Mouse (Mus musculus): ENCODE measurements at regions not wholly inside any gene's neighbourhood (a gene's known extent, or its start where the extent isn't known, plus 50 kb on each side); places are given as distances from the start of the nearest gene placed in this dataset.

DNA sequence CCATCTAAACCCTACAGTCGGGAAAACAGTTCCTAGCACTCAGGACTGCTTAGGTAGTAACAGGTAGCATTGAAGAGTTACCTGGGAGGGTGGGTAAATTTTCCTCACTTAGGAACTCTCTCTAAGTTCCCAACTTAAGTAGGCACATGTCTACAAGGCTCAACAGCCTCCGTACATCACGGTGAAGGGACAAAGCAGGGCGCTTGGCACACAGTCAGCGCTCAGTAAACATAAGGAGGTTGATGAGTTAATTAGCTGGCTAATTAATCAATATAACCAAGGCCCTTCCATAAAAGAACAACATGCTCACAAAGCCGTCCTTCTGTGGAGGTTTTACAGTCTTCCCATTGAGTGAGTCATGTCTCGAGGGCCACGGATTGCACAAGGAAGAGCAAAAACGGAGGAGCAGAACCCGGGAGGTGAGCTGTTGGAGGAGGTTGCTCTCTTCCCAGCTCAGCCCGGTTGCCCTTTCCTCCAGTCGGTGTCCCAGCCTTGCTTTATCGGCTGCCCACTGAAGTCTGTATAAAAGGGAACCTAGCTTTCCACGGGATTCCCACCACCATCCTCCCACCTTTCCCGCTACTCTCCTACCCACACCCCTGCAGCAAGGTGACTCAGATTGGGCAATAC, 180.2 kb downstream of the Ly86 start:
- DNase-seq (ENCODE audit: low spot score in 2 of 2): no peak

DNA sequence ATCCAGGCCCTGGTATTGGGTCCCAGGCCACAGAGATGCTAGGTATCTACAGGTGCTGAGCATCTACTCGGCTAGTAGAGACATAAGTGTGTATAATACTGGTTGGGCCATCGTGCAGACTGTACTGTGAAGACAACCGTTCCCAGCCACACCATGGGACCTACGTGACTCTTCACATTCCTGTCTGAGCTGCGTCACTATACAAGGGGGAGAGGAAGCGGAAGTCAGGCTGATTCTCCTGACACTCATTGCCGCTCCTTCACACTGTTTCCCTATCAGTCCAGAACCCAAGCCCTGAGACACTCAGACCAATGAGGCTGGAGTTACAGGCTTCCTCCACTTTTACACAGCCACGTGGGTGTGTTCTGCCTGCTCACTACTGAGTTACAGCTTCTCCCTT, 181.1 kb downstream of the Ly86 start:
- DNase-seq (ENCODE audit: low spot score in 2 of 2): no peak

DNA sequence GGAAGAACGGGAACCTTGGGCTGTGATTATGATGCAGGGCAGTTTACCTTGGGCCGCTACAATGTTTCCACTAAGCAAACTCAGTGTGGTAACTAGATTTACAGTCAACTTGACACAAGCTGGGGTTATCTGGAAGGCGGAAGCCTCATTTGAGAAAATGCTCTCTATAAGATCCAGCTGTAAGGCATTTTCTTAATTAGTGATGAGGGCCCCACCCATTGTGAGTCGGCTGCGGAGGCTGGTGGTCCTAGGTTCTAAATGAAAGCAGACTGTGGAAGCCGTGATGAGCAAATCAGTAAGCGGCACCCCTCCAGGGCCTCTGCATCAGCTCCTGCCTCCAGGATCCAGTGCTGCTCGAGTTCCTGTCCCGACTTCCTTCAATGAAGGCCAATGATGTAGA, 183.4 kb downstream of the Ly86 start:
- DNase-seq (ENCODE audit: low spot score in 2 of 2): no peak

DNA sequence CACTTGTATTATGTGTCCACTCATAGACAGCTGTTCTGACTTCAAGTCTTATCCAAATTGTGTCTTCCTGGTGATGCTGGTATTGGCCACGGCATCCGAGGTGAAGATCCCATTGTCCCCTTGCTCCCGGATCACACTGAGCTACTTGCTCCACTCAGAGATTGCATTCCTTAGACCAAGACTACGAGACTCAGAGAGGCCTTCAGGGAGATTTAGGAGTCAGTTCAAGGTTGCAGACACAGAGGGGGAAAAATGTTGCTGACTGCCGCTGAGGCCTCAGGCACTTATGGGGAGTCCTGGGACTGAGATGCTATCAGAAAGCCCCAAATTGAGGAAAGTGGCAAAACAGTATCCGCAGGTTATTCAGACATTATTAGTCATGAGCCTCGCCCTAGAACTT, 183.9 kb downstream of the Ly86 start:
- DNase-seq (ENCODE audit: low spot score in 2 of 2): no peak

DNA sequence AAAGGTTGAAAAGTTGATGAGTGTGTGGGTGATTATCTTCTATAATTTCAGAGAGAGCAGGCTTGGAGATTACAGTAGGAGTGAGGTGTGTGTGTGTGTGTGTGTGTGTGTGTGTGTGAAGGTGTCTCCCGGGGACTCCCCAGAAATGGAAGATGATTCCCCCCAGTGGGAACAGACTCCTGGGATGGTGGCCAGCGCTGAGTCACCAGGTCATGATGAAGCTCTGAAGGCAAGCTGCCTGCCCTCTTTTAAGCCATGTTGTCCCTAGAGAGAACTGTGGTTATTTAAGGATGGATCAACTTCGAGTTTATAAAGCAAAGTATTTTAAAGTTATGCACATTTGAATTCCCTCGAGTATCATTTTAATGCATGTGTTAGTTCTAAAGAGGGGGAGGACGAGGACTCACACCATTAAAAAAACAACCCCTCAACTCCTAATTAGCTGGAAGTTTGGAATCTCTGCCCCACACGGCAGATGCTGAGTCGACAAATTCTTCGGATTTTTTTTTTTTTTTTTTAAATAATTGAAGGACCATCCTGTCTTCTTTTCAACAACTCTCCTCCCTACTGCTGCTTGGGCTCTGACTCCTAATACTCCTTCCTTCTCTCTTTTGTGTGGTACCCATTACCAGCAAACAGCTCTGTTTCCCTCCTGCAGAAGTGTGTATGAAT, 186.6 kb downstream of the Ly86 start:
- DNase-seq (ENCODE audit: low spot score in 2 of 2): peak in 1 of 2 experiments; percentile 42

DNA sequence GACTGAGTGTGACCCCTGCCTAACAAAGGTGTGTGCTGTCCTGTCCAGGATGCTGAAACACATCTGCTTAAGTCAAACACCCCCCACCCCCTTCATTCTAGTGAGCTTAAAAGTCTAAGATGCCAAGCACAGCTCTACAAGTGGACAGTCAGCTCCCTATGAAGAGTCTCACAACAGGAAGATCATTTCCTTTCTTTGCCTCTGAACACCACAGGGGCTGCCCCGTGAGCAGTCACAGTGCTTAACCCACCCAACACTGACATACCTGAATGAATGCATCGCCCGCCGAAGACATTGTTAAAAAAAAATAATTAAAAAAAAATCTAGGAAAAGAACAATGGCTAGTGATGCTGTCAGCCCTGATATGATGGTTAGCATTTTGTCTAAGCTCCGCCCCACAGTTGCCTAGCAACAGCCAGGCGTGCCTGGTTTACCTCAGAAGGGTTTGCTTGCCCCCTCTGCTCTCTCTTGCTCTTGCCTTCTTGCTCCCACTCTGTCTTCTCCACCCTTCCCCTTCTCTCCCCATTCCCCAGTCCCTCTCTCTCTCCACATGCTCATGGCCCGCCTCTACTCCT, 187.7 kb downstream of the Ly86 start:
- DNase-seq (ENCODE audit: low spot score in 2 of 2): no peak

DNA sequence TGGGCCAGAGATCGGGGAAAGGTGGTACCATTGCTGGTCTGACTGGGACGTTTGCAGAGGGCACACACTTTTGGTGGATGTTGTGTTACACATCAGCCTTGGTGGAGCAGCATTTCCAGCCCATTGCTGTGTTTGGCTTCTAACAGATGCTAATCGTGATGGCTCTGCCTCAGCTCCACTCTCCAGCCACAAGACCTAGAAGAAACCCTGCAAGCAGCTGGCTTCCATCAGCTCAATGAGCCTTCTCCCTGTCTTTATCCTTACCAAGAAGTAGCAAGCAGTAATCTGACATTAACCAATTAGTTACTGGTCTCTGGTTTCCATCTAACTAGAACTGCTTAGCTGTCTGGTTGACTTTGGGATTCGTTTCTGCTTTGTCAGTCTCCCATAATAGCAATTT, 188.8 kb downstream of the Ly86 start:
- no peak for DNase-seq (ENCODE audit: low spot score in 2 of 2)

DNA sequence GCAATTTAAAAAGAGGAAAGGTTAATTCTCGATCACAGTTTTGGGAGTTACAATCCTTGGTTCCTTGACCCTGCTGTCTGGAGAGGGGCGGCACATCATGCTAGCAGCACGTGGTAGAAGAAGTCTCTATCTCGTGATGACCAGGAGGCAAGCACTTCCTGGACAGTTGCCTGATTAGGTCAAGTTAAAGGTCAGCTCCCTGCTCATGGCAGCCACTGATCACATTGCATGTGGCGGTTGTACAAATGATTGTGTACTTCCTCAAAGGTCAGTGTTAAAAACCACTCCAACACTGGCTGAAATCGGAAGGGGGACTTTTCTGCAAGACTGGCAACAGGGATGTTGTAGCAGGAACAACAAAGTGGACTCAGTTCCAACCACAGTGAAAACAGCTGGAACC, 192.3 kb downstream of the Ly86 start:
- no peak for DNase-seq (ENCODE audit: low spot score in 2 of 2)

DNA sequence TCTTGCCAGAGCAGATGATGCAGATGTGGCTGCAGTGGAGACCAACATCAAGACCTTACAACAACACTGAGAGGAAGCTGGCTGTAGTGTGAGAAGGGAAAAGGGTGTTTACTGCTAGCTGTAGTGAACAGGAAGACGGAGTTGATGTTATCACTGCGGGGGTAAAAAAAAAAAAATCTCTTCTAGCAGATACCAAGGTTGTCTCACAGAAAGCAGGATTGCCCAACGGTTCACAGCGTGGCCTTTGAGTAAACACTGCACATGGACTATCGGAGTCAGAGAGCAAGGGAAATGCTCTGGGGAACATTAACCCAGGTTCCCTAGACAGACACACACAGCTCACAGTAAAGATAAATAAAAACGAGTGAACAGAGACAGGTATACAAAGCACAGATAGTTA, 192.8 kb downstream of the Ly86 start:
- no peak for DNase-seq (ENCODE audit: low spot score in 2 of 2)

DNA sequence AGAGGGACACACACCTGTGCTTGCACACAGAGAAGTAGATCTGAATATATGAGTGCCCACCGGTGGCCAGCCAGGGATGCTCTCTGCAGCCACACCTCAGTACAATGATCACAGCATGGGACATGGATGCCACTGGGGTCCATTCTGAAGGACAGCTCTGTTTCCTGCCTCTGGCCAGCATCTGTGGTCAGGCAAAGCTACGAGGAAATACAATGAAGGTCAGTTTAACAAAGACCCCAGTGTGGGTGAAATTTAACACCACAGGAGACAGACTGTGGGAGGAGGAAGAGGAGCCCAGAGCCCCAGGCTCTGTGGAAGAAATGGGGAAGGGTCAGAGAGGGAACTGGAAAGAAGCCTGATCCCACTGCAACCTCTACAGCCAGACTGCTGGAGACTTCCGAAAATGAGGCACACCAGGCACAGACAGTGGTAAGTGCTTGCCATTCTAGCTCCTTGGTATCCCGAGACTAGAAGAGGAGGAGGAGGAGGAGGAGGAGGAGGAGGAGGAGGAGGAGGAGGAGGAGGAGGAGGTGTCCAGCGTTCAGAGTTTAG, 196.0 kb downstream of the Ly86 start:
- no peak for DNase-seq (ENCODE audit: low spot score in 2 of 2)

DNA sequence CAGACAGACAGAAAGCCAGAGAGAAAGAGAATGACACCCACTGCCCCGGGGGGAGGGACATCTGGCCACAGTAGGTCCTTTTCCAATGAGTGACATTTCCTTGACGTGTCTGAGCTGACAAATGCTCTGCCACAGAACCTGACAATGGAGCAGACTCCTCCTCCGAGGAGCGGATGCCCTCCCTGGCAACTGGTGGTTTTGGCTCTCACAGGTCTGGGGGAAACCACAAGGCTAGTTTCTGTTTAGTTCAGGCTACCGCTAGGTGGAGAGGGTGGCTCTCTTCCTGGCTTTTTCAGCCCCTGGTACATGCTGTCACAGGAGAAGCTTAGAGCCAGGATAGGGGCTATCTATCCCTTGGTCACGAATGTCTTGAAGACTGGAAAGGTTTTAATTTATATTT, 196.7 kb downstream of the Ly86 start:
- DNase-seq (ENCODE audit: low spot score in 2 of 2): no peak

DNA sequence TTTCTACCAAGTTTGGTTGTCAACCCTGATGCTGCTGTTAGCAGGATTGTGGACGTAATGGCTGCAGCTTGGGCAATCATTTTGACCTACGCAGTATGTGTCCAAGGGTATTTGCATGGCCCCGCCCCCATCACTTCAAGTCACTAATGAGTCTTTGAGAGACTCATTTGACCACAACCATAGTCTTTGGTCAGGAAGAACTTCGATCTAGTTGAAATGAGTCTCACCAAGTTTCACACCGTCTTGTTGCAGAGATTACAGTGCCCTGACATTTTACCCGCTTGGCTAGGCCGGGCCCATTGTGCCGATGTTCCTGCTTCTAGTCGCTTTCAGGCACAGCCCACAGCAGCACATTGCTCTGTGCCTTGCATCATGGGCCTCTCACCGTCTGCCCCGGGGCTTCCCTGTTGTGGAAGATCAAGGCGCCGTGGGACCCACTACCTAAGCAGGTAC, 197.8 kb downstream of the Ly86 start:
- no peak for DNase-seq (ENCODE audit: low spot score in 2 of 2)

DNA sequence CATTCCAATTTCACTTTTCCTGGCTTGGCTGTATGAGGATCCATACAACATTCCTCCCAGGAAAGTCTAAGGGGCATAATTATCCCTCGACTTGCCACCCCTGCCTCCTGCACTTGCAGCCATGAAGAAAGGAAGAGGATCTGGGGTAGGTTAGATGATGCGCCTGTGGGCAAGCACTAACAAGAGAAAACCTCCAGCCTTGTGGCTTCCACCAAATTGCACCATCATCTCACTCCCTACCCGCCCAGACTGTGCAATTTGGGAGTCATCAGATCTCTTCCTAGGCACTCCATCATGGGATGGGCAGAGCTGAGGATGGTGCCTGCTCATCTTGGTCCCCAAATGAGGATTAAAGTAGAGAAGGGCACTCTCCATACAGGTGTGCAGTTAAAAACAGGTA, 198.8 kb downstream of the Ly86 start:
- DNase-seq (ENCODE audit: low spot score in 2 of 2): no peak

DNA sequence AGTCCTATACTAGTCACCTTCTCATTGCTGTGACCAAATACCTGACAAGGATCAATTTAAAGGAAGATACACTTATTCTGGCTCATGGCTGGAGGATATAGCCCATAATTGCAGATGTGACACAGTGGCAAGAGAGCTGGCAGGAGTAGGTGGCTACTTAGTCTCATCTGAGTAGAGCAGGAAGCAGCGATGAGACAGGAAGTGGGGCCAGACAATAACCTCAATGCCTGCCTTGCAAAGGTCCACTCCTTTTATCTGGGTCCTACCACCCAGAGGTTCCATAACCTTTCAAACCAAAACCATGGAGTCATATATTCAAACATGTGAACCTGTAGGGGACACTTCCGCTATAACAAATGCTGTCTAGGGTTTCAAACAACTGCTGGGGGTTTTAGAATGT, 199.7 kb downstream of the Ly86 start:
- DNase-seq (ENCODE audit: low spot score in 2 of 2): no peak

DNA sequence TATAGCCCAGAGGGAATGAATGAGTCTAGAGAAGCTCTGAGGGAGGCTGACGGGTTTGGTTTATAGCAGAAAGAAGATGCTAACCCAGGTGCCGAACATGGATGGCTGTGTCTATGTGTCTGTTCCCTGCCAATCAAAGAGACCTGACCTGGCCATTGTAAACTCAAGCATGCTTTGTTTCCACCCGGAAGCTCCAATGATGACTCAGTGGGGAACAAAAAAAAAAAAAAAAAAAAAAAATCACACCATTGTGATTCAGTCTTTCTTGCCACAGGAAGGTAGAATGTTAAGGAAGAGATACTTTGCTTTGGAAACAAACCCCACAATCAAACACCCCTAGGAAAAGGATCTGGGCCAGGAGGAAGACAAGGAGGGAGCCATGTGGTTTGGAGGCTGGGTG, 201.5 kb downstream of the Ly86 start:
- no peak for DNase-seq (ENCODE audit: low spot score in 2 of 2)

DNA sequence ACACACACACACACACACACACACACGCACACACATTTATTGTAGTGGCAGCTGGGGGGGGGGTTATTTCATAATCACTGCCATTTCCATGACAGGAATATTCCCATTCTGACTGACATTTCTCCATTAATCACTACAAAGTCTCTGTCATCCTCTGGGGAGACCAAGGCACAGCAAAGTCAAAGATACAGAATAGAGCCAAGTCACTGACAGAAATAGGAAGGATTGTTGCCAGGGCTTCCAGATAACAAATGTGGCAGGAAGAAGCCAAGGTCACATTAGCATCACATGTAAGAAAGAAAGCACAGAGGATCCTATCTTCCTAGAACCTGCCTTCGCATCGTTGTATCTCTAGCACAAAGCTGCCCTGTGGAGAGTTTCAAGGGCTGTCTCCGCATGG, 205.6 kb downstream of the Ly86 start:
- DNase-seq (ENCODE audit: low spot score in 2 of 2): no peak

DNA sequence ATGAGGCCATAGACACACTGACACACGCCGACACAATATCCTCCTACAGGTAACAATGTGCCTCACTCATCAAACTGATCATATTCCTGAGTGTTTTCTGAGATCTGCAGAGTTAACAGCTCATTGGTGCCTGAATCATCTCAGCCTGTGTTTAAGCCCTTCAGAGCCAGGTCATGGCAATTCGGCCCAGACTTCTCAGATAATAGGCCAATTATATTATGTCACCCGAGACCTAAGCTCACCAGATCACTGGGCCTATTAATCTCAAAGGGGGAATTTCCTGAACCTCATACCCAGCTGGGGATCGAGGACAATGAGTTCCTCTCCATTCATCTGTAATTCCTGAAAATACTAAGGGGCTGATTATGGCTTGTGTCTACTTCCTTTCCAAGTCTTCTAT, 208.4 kb downstream of the Ly86 start:
- DNase-seq (ENCODE audit: low spot score in 2 of 2): no peak

DNA sequence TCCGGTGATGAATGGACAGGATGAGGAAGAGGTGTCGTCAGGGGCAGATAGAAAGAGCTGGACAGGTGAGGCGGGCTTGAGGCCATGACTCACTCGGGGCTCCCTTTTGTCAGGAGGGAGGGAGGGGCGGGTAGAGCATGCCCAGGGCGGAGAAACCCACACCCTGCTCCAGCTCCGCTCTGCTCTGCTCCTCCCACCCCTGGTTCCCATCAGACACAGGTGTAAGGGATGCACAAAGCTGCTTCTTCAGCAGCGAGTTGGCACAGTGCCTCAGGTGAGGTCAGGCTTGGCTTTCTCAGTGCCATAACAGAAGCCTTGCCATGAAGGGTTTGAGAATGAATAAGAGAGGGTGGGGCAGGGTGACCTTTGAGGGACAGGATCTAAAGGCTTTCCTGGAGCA, 212.2 kb downstream of the Ly86 start:
- no peak for DNase-seq (ENCODE audit: low spot score in 2 of 2)

DNA sequence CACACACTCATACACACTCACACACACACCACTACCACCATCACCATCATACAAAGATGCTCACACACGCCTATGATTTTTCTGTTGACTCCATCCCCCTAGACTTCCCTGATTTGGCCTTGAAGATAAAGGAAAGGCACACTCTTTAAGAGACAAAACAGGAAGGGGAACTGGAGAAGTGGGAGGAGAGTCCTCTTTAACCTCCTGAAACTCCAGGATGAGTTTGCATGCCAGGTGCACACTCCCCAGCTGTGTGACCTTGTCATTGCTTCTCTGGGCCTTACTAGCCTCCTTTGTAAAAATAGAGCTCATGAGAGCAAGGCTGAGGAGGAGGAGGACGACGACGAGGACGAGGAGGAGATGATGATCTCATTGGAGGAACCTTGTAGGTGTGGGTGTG, 212.8 kb downstream of the Ly86 start:
- DNase-seq (ENCODE audit: low spot score in 2 of 2): no peak

DNA sequence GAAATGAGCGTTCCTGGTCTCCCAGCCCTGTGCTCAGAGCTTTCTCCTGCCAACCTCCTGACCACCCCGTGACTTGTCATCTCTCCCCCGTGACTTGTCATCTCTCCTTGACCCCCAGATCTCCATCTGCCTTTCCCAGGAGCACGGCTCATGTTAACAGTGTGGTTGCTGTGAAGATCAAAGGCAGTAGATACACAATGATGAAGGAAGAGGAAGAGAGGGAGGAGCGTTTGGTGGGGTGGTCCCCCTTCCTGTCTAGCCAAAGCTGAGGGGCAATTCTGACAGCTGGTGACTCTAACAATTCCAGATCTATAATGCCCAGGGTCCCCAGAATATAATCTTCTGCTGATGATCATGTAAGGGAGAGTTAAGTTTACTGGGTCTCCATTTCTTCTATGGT, 214.0 kb downstream of the Ly86 start:
- DNase-seq (ENCODE audit: low spot score in 2 of 2): no peak

DNA sequence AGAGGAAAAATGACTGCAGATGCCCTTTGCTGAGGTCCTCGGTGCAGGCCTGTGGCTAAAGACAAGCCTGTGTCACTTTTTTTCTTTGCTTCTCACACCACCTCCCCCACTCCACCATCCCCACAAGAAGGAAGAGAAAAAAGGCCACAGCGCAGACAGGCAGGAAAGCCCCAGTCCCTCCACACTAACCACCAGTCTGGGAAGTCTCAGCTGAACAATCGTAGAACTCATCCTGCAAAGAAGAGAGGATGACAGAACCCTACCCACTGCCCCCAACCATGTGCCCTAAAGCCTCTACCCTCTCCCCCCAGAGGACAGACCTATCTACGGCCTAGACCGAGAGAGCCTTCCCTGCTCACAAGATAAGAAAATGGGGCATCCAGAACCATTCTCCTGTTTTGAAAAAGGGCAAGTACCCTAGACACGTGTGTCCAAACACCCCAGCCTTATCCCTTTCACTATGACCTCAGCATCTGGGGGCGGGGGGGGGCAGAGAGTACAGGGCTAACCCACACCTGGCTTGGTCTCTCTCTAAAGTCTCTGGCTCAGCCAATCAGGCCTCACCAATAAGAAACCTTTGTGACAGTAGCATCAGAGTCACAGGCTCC, 214.8 kb downstream of the Ly86 start:
- no peak for DNase-seq (ENCODE audit: low spot score in 2 of 2)

DNA sequence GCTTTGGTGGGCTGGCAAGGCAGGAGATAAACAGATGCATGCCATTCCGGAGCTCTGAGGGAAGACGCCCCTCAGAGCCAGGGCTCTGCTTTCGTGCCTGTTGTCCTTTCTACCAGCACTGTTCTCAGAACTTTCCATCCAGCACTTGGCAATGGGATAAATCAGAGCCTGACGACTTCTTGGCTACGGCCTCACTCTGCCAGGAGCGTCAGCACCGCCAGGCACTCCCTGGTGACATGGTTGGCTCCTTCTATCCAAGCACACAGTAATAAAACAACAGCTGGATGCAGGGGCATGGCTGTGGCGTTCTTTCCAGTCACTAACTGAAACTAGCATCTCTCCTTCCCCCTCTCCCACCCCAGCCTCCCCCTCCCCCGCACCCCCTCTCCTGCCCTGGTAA, 215.4 kb downstream of the Ly86 start:
- peak in 1 of 2 experiments; percentile 48 for DNase-seq (ENCODE audit: low spot score in 2 of 2)

Measured in adrenal gland, adult 18-20 months (tissue).